Mouse (Mus musculus) thymus, adult 2 months (tissue): Measurements from ENCODE around the gene Pagr1a. TPM values are rescaled to one million over a fixed set of nuclear protein-coding genes. Genes with fewer than 3 reads are reported as not detected.

Experiments used
- DNase-seq: peaks from one replicate; pipeline ENCODE4 v3.0.0; 2021
- H3K27ac ChIP-seq: fragments of 200-500 bp; 2 replicates; pipeline ENCODE4 v1.5.1; 2012; ENCODE audit warnings: low read length, control low read depth; ENCODE audit not compliant: control insufficient read depth, insufficient read depth
- H3K27me3 ChIP-seq: fragments of 200-500 bp; 2 replicates; pipeline ENCODE4 v1.6.1; 2012; ENCODE audit warnings: mild to moderate bottlenecking, low read length, moderate library complexity, mixed read lengths; ENCODE audit not compliant: control insufficient read depth, insufficient read depth
- H3K36me3 ChIP-seq: fragments of 200-500 bp; 2 replicates; pipeline ENCODE4 v1.6.1; 2012; ENCODE audit warnings: mild to moderate bottlenecking, low read length, moderate library complexity; ENCODE audit not compliant: control insufficient read depth, insufficient read depth
- H3K4me1 ChIP-seq: fragments of 200-500 bp; replicated peaks from 2 replicates; pipeline ENCODE4 v1.6.1; 2012; ENCODE audit warnings: low read length; ENCODE audit not compliant: control insufficient read depth, insufficient read depth
- H3K4me3 ChIP-seq: fragments of 200-500 bp; 2 replicates; pipeline ENCODE4 v1.5.1; 2012; ENCODE audit warnings: mild to moderate bottlenecking, low read length, control low read depth, moderate library complexity; ENCODE audit not compliant: control insufficient read depth, insufficient read depth
- CTCF ChIP-seq: fragments of 200-500 bp; IDR thresholded peaks from 2 replicates; pipeline ENCODE4 v1.5.1; 2012; ENCODE audit warnings: mild to moderate bottlenecking, control low read depth, low read length, moderate library complexity, borderline replicate concordance; ENCODE audit not compliant: control insufficient read depth, poor library complexity, insufficient read depth; ENCODE audit errors: extremely low read depth
- POLR2A ChIP-seq: fragments of 200-500 bp; IDR thresholded peaks from 2 replicates; pipeline ENCODE4 v1.6.1; 2012; ENCODE audit warnings: mild to moderate bottlenecking, low read length, control low read depth, moderate library complexity; ENCODE audit not compliant: control insufficient read depth, poor library complexity, insufficient read depth; ENCODE audit errors: extremely low read depth
- WGBS: fragments of 180-500 bp; shearing (Covaris S2); methylation state at CpG from one replicate; pipeline ENCODE4 v1.1.7; 2018; 5-methylcytosine and 5-hydroxymethylcytosine counted together
- polyA plus RNA-seq: library from polyadenylated mRNA; depleted of rRNA; stranded (reverse); fragments of >200 nt; gene quantifications from 2 replicates; pipeline ENCODE4 v1.2.3, GENCODE M21; 2012

Gene Pagr1a
- polyA plus RNA-seq, 1 experiment: 11.9 TPM

DNA sequence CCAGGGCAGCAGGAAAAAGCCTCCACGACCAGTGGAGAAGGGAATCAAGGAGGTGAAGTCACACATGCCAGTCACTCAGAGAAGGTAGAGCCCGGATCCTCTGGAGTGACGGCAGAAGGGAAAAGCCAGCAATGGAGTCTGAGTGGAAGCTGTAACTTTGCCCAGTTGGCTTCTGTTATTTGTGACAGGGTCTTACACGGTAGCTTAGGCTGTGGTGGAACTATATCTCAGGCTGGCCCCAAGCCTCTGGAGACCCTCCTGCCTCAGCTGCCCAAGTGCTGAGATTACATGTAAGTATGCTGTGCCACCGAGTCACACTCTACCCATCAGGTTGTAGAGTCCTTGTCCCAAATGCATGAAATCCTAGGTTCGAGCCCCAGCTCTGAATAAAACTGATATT, 3.8 kb downstream of the Pagr1a start:
- Histone ChIP-seq H3K27ac (no peak overlapping the region), H3K4me3 (no peak overlapping the region), H3K36me3 (no peaks in the 10 kb centered on the region), H3K4me1 (peaks cover 38% of the 10 kb centered on the region), H3K27me3 (no peaks in the 10 kb centered on the region)
- TF ChIP-seq CTCF (no peak), POLR2A (no peak)
- no peak for DNase-seq
- 97% methylated on average over 6 of the region's 6 CpGs for WGBS

DNA sequence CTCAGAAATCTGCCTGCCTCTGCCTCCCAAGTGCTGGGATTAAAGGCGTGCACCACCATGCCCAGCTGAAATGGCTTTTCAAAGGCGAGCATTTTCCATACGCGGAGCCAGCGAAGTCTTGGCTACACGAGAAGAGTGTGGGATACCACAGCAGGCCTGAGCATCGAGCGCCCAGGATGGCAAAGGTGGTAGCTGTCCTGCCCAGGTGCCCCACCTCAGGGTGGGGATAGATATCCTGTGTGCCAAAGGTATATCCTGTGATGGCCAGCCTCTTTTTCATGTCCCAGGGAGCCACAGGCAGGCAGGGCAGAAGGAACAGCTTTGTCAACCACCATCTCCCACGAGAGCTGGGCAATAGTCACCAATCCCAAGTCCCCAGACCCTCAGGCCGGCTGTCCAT, 4.3 kb downstream of the Pagr1a start:
- TF ChIP-seq CTCF (no peak), POLR2A (no peak)
- H3K27ac ChIP-seq: no peak overlapping the region
- no peaks in the 10 kb centered on the region for H3K36me3 ChIP-seq
- peaks cover 34% of the 10 kb centered on the region for H3K4me1 ChIP-seq
- no peaks in the 10 kb centered on the region for H3K27me3 ChIP-seq
- 96% methylated on average over 10 of the region's 10 CpGs for WGBS
- no peak overlapping the region for H3K4me3 ChIP-seq
- DNase-seq: no peak

DNA sequence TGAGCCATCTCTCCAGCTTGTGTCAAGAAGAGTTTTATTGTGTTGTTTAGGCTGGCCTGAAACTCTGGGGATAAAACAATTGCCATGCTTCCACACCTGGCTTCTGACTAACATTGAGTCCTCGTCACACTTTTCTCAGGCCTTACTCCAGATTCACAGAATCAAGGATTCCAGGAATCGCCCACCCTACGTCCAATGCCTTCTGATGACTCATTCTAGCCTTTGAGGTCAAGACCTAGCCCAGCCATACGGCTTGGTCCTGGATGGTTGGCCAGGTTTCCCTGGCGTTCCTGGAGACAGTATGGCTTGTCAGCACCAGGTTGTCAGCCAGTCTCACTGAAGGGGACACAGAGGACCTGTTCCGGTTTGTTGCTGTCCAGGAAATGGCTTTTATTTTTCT, 4.8 kb downstream of the Pagr1a start:
- 96% methylated on average over 6 of the region's 6 CpGs for WGBS
- H3K27me3 ChIP-seq: no peaks in the 10 kb centered on the region
- no peak for DNase-seq
- H3K4me1 ChIP-seq: peaks cover 30% of the 10 kb centered on the region
- TF ChIP-seq POLR2A (no peak), CTCF (no peak)
- H3K27ac ChIP-seq: no peak overlapping the region
- no peaks in the 10 kb centered on the region for H3K36me3 ChIP-seq
- no peak overlapping the region for H3K4me3 ChIP-seq

DNA sequence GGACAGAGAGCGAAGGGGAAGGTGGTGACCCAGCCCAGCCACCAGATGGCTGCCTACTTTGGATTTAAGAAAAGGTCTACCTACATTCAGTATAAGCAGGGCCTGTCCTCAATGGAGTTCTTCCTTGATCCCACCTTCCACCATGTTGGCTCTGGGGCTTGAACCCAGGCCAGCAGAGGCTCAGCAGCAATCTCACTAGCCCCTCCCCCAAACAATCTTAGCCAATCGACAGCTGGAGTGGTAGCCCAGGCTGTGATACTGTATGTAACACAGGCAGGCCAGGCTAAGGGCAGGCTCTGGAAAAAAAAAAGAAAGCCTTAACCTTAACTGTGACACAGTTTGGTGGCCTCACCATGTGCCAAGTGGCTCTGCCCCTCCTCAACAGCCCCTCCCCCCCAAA, 5.4 kb downstream of the Pagr1a start:
- TF ChIP-seq CTCF (no peak), POLR2A (no peak)
- Histone ChIP-seq H3K4me1 (peaks cover 30% of the 10 kb centered on the region), H3K4me3 (no peak overlapping the region), H3K36me3 (no peaks in the 10 kb centered on the region), H3K27me3 (no peaks in the 10 kb centered on the region), H3K27ac (no peak overlapping the region)
- 89% methylated on average over 2 of the region's 2 CpGs for WGBS
- DNase-seq: no peak

DNA sequence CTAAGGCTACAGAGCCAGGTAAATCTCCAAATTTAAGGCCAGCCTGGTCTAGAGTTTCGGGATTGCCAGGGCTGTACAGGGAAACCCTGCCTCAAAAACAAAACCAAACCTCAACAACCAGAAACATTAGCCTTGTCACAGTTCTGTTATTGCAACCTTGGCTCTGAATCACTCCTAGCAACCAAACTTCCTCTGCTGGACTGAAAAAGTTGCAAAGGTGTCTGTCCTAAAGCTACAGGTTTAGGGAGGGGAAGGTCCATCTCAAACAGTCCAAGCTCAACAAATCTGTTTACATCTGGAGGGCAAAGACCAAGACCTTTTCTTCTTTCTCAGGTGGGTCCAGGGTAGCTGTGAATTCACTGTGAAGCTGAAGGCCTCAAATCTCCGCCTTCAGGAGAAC, 6.1 kb downstream of the Pagr1a start:
- Histone ChIP-seq H3K27me3 (no peaks in the 10 kb centered on the region), H3K4me1 (peaks cover 27% of the 10 kb centered on the region), H3K27ac (no peak overlapping the region), H3K4me3 (no peak overlapping the region), H3K36me3 (no peaks in the 10 kb centered on the region)
- TF ChIP-seq POLR2A: no peak
- TF ChIP-seq CTCF: no peak
- 94% methylated on average over 2 of the region's 2 CpGs for WGBS
- DNase-seq: no peak

DNA sequence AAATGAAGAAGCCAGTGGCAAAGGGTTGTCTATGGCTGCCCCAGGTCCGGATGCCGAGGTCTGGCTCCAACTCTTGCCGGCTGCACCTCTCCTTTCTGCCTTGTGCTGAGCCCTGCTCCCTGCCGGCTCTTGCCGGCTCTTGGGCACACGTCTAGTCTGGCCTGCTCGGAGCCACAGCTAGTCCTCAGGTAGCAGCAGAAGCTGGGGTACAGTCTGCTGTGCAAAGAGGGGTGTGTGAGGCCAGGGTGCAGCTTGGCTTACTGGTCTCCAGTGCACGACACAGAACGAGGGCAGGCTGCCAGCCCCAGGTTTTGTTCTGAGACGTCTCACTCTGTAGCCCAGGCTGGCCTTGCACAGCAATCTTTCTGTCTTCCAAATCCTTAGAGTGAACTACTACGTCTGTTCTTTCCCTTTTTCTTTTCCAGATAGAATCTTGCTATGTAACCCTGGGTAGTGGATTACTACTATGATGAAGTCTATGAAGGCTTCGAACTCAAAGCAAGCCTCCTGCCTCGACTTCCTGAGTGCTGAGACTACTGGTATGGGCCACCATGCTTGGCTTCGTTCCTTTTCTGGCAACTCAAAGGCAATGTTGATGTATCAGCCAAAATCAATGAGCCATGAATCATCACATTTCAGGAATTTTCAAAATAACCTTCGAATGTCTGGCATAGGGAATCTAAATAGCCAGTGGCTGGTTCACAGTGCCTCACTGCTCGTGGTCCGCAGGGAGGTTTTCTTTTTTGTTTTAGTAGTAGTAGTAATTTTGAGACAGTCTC, 7.7 kb downstream of the Pagr1a start:
- H3K27ac ChIP-seq: no peak overlapping the region
- TF ChIP-seq CTCF (no peak), POLR2A (no peak)
- H3K4me1 ChIP-seq: peaks cover 15% of the 10 kb centered on the region
- no peaks in the 10 kb centered on the region for H3K36me3 ChIP-seq
- no peaks in the 10 kb centered on the region for H3K27me3 ChIP-seq
- DNase-seq: no peak
- WGBS: 90% methylated on average over 17 of the region's 17 CpGs
- H3K4me3 ChIP-seq: no peak overlapping the region
